8 mouse cellular contexts compared by ENCODE assay signal in the genomic region with DNA sequence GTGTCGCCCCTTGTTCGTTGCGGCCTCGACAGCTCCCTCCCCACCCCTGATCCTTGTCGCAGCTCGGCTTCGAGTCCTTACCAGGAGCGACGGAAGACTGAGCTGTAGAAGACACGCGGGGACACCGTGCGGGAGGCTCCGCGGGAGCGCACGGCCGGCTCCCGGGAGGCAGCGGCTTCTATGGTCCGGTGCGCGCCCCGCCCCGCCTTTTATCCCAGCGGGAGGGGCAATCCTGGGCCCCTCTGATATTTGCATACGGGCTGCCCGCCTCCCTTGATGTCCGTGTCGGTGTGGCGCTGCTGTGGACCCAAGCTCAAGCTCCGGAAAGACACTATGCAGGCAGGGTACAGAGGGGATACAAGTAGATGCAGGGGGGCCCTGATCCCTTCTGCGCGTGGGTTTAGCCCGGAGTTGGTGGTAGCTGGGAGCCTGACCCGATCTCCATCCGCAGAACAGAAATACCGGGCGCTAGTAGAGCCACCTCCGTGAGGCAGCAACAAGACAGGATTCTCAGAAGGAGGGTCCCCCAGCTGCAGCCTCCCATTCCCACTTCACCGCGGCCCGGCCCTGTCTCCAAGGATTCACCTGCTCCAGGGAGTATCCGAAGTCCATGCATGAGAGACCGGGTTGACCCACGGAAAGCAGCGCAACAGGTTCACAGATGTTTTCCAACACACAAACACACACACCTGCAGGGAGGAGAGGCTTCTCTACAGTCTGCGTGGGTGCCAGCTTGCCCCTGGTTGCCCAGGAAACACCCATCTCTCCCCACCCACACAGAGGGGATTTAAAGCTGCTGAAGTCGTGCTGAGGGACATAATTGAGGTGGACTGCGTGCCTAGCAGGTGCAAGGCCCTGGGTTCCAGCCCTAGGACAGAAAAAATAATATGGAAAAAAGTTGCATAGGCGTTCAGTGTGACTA. TPM values are rescaled to one million over a fixed set of nuclear protein-coding genes. Genes with fewer than 3 reads are reported as not detected.
DNase-seq lines count a peak whose midpoint lies in the region; ATAC-seq and TF ChIP-seq lines count a peak whose summit lies in the region.

No protein-coding gene starts in this region.

- peak overlapping the region; percentile 89 for H3K4me2 ChIP-seq in heart, embryonic 12.5 days
- peak overlapping the region; percentile 84 for H3K4me2 ChIP-seq in forebrain, embryonic 13.5 days
- peak overlapping the region; percentile 84 for H3K4me2 ChIP-seq in kidney, embryonic 14.5 days (replicated peaks; ENCODE audit: low read depth, low read length)
- H3K4me2 ChIP-seq in lung, embryonic 16.5 days (ENCODE audit: low read depth, low read length): peak overlapping the region; percentile 79

- H3K27me3 ChIP-seq in heart, embryonic 12.5 days (replicated peaks): peaks cover 47% of the 10 kb centered on the region
- peaks cover 41% of the 10 kb centered on the region for H3K27me3 ChIP-seq in forebrain, embryonic 13.5 days
- peaks cover 31% of the 10 kb centered on the region for H3K27me3 ChIP-seq in kidney, embryonic 14.5 days (ENCODE audit: control insufficient read depth, insufficient read depth, low read length)
- peaks cover 23% of the 10 kb centered on the region for H3K27me3 ChIP-seq in lung, embryonic 16.5 days (ENCODE audit: control insufficient read depth, insufficient read depth, low read depth, low read length)
- H3K27me3 ChIP-seq in cerebellum, adult 2 months (ENCODE audit: control insufficient read depth, insufficient read depth, low read length): no peaks in the 10 kb centered on the region; the same call in 1 of the 2 replicates

- no peaks in the 10 kb centered on the region for H3K36me3 ChIP-seq in heart, embryonic 12.5 days
- no peaks in the 10 kb centered on the region for H3K36me3 ChIP-seq in forebrain, embryonic 13.5 days (ENCODE audit: poor library complexity, severe bottlenecking)
- H3K36me3 ChIP-seq in kidney, embryonic 14.5 days (ENCODE audit: control insufficient read depth, insufficient read depth, low read length): no peaks in the 10 kb centered on the region
- H3K36me3 ChIP-seq in lung, embryonic 16.5 days (ENCODE audit: control insufficient read depth, insufficient read depth, low read length): no peaks in the 10 kb centered on the region

- no peak for DNase-seq in heart, postnatal 25 days (ENCODE audit: low spot score)
- peak; percentile 67 for DNase-seq in ZHBTc4 (ENCODE audit: low read depth, low spot score)
- DNase-seq in right cerebral cortex, postnatal 14 days: peak; percentile 24
- DNase-seq in cerebellum, adult 2 months: no peak

- 5% methylated on average over 51 of the region's 51 CpGs for WGBS in heart, embryonic 12.5 days
- WGBS in forebrain, embryonic 13.5 days: 3% methylated on average over 51 of the region's 51 CpGs
- 3% methylated on average over 51 of the region's 51 CpGs for WGBS in kidney, embryonic 14.5 days
- 3% methylated on average over 49 of the region's 51 CpGs for WGBS in lung, embryonic 16.5 days
- 4% methylated on average over 51 of the region's 51 CpGs for WGBS in cerebellum, adult 2 months

- H3K9me3 ChIP-seq in heart, embryonic 12.5 days (replicated peaks): no peaks in the 10 kb centered on the region
- H3K9me3 ChIP-seq in forebrain, embryonic 13.5 days (replicated peaks): no peaks in the 10 kb centered on the region
- H3K9me3 ChIP-seq in kidney, embryonic 14.5 days (ENCODE audit: control insufficient read depth, low read length): no peaks in the 10 kb centered on the region
- no peaks in the 10 kb centered on the region for H3K9me3 ChIP-seq in lung, embryonic 16.5 days (ENCODE audit: control insufficient read depth, low read length)

- peak overlapping the region; percentile 52 for H3K4me3 ChIP-seq in heart, embryonic 12.5 days
- H3K4me3 ChIP-seq in forebrain, embryonic 13.5 days: peak overlapping the region; percentile 47
- H3K4me3 ChIP-seq in kidney, embryonic 14.5 days (ENCODE audit: low read length): peak overlapping the region; percentile 50
- peak overlapping the region; percentile 51 for H3K4me3 ChIP-seq in lung, embryonic 16.5 days (ENCODE audit: low read length)
- no peak overlapping the region for H3K4me3 ChIP-seq in cerebellum, adult 2 months (replicated peaks; ENCODE audit: insufficient read depth, low read depth, low read length)

- TF ChIP-seq CTCF in cerebellum, adult 2 months (IDR thresholded peaks at IDR 0.05; ENCODE audit: borderline replicate concordance, insufficient read depth, low read depth, low read length): no peak

- ATAC-seq in heart, embryonic 12.5 days (ENCODE audit: insufficient number of reproducible peaks, low FRiP score): no peak
- peak; percentile 55; the same call in 1 of the 2 replicates for ATAC-seq in forebrain, embryonic 13.5 days
- ATAC-seq in kidney, embryonic 14.5 days (ENCODE audit: low FRiP score, low TSS enrichment): peak; percentile 62
- ATAC-seq in lung, embryonic 16.5 days (ENCODE audit: low read depth): peak; percentile 57

- H3K4me1 ChIP-seq in heart, embryonic 12.5 days (replicated peaks): peaks cover 6% of the 10 kb centered on the region; the same call in 1 of the 2 replicates
- H3K4me1 ChIP-seq in forebrain, embryonic 13.5 days: peaks cover 12% of the 10 kb centered on the region
- no peaks in the 10 kb centered on the region for H3K4me1 ChIP-seq in kidney, embryonic 14.5 days (ENCODE audit: control insufficient read depth, insufficient read depth, low read length)
- H3K4me1 ChIP-seq in lung, embryonic 16.5 days (replicated peaks; ENCODE audit: control insufficient read depth, insufficient read depth, low read length): no peaks in the 10 kb centered on the region; the same call in 1 of the 2 replicates
- H3K4me1 ChIP-seq in cerebellum, adult 2 months (ENCODE audit: control insufficient read depth, insufficient read depth, low read length): no peaks in the 10 kb centered on the region

- H3K27ac ChIP-seq in heart, embryonic 12.5 days (ENCODE audit: poor library complexity, severe bottlenecking): no peak overlapping the region
- H3K27ac ChIP-seq in forebrain, embryonic 13.5 days: no peak overlapping the region
- H3K27ac ChIP-seq in kidney, embryonic 14.5 days (ENCODE audit: low read depth, low read length): no peak overlapping the region
- no peak overlapping the region for H3K27ac ChIP-seq in lung, embryonic 16.5 days (ENCODE audit: low read length)
- H3K27ac ChIP-seq in cerebellum, adult 2 months (ENCODE audit: insufficient read depth, low read length): no peak overlapping the region

- TF ChIP-seq POLR2A in cerebellum, adult 2 months (IDR thresholded peaks at IDR 0.05; ENCODE audit: borderline replicate concordance, insufficient read depth, low read length): no peak

- peak overlapping the region; percentile 50 for H3K9ac ChIP-seq in heart, embryonic 12.5 days
- H3K9ac ChIP-seq in forebrain, embryonic 13.5 days: peak overlapping the region; percentile 65
- peak overlapping the region; percentile 28; the same call in 1 of the 2 replicates for H3K9ac ChIP-seq in kidney, embryonic 14.5 days (ENCODE audit: low read depth, low read length)
- peak overlapping the region; percentile 62 for H3K9ac ChIP-seq in lung, embryonic 16.5 days (ENCODE audit: low read length)

- intact Hi-C loops in heart, postnatal 25 days (cut with DNase I): no loop called here

RNA-seq across cellular contexts. Expression of a gene that starts 4.3 kb away (rescaled TPM):
- polyA plus RNA-seq in heart, embryonic 12.5 days (2016; fragmentation: Nextera tagmentation; extraction: Ambion mirVana): 0.22 TPM in 2 replicates
- not detected for total RNA-seq in heart, postnatal 25 days (2021)
- polyA plus RNA-seq in forebrain, embryonic 13.5 days (2015; fragmentation: Nextera tagmentation; extraction: Ambion mirVana): 0.82 and 0.96 TPM in 2 replicates
- polyA plus RNA-seq in kidney, embryonic 14.5 days (2014; fragmentation: Nextera tagmentation; extraction: Ambion mirVana): 0.53 and 1.0 TPM in 2 replicates
- polyA plus RNA-seq in lung, embryonic 16.5 days (2015; fragmentation: Nextera tagmentation; extraction: Ambion mirVana): 6.1 and 8.0 TPM in 2 replicates
- polyA plus RNA-seq in cerebellum, adult 2 months (2012; rRNA removed): 0.15 and 0.16 TPM in 2 replicates

RNA-seq across cellular contexts. Expression of a gene that starts 23.4 kb away (rescaled TPM):
- polyA plus RNA-seq in heart, embryonic 12.5 days (2016; fragmentation: Nextera tagmentation; extraction: Ambion mirVana): 16.6 and 18.3 TPM in 2 replicates
- 1 to 10 TPM; 7.1 TPM for total RNA-seq in heart, postnatal 25 days (2021)
- 26.4 and 28.0 TPM in 2 replicates for polyA plus RNA-seq in forebrain, embryonic 13.5 days (2015; fragmentation: Nextera tagmentation; extraction: Ambion mirVana)
- polyA plus RNA-seq in kidney, embryonic 14.5 days (2014; fragmentation: Nextera tagmentation; extraction: Ambion mirVana): 22.0 and 31.0 TPM in 2 replicates
- polyA plus RNA-seq in lung, embryonic 16.5 days (2015; fragmentation: Nextera tagmentation; extraction: Ambion mirVana): 20.8 TPM in 2 replicates
- 14.9 and 16.6 TPM in 2 replicates for polyA plus RNA-seq in cerebellum, adult 2 months (2012; rRNA removed)

RNA-seq across cellular contexts. Expression of a gene that starts 58.5 kb away (rescaled TPM):
- 465 and 478 TPM in 2 replicates for polyA plus RNA-seq in heart, embryonic 12.5 days (2016; fragmentation: Nextera tagmentation; extraction: Ambion mirVana)
- total RNA-seq in heart, postnatal 25 days (2021): 100 to 1,000 TPM; 111 to 134 TPM
- 374 and 387 TPM in 2 replicates for polyA plus RNA-seq in forebrain, embryonic 13.5 days (2015; fragmentation: Nextera tagmentation; extraction: Ambion mirVana)
- 502 and 534 TPM in 2 replicates for polyA plus RNA-seq in kidney, embryonic 14.5 days (2014; fragmentation: Nextera tagmentation; extraction: Ambion mirVana)
- polyA plus RNA-seq in lung, embryonic 16.5 days (2015; fragmentation: Nextera tagmentation; extraction: Ambion mirVana): 679 and 720 TPM in 2 replicates
- polyA plus RNA-seq in cerebellum, adult 2 months (2012; rRNA removed): 67.1 and 72.7 TPM in 2 replicates

Comparison
In these comparisons a context has a peak if more than half of its experiments do, and no peak if none do; other contexts are left out.
1. DNase-seq: peak in ZHBTc4 (single experiment) and right cerebral cortex, postnatal 14 days (single experiment); none in heart, postnatal 25 days (single experiment) and cerebellum, adult 2 months (0 of 2).
2. Peak in every context shown above with its lines, with median percentiles within 50 percentile points of each other: H3K4me2 ChIP-seq and H3K9ac ChIP-seq.